Mouse (Mus musculus) kidney, postnatal 25 days (tissue): Measurements from ENCODE around the gene Pola1.
A peak's percentile ranks its signal among the peaks of the same experiment; 100 is the strongest.
"Not testable (repeated sequence)": the region's sequence is repeated elsewhere in the genome, so short reads cannot be mapped to it uniquely, and the experiment has no call there.

Source experiments
- DNase-seq, 2 experiments: peaks; one replicate each; pipeline ENCODE4 v3.0.0; 2021; ENCODE audit warnings: mixed read lengths in 2 of 2

Gene Pola1

GRCm38 (mm10) chrX:93428956-93429737, 202.8 kb downstream of the Pola1 start:
- no peak for DNase-seq

DNA sequence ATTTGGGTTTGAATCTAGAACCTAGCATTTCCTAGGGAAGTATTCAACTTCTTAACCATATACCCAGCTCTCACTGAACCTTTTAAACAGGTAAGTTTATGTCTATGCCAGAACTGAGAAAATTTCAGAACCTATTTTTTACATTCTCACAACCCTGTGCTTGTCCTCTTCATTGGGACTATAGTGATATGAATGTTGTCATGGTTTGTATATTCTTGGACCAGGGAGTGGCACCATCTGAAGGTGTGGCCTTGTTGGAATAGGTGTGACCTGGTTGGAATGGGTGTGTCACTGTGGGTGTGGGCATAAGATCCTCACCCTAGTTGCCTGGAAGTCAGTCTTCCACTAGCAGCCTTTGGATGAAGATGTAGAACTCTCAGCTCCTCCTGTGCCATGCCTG, 231.1 kb downstream of the Pola1 start:
- not testable (repeated sequence) for DNase-seq

DNA sequence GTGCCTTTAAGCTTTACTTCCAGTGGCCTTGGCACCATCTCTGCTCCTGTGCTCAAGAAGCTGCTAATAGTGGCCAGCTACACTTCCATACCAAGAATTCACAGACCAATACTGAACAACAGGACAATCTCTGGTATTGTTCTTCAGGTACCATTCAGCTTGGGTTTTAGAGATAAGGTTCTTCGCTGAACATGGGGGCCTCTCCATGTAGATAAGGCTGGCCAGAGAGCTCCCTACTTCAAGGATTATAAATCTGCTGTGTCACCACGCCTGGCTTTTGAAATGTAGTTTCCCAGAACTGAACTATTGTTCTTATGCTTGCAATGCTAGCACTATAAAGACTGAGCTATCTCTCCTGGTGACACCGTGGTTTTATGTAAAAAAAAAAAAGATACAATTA, 234.9 kb downstream of the Pola1 start:
- DNase-seq: no peak

DNA sequence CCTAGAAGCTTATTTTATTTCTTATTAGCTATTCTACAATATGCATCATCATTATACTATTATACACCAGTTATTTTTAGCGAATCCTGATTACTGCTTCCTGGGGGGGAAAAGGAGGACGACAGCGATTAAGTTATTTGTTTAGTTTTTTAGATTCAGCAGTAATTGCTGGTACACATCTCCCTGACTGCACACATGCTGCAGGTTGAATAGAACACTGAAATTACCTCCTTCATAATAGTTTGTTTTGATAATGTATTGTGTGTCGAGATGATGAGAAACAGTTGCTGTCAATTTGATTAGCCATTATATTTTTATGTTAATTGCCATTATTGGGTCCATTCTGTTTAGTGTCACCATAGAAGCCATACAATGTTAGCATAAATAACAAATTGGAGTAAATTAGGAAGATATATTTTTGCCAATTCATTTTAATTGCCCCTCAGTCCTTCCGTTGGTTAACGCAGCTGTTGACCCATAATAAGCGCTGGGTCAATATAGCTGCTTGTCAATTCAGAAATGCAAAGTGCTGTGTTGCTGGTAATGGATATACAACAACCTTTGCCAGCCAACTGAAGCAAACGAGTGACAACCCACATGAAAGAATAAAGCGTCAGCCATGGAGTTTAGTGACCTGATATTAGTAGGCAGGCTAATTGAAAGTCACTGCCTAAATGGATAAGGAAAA, 254.5 kb downstream of the Pola1 start:
- DNase-seq: no peak

GRCm38 (mm10) chrX:93373503-93373902, 258.5 kb downstream of the Pola1 start:
- DNase-seq: no peak

- no peak for DNase-seq
Measured at GRCm38 (mm10) chrX:93369708-93370107, 262.2 kb downstream of the Pola1 start.

DNA sequence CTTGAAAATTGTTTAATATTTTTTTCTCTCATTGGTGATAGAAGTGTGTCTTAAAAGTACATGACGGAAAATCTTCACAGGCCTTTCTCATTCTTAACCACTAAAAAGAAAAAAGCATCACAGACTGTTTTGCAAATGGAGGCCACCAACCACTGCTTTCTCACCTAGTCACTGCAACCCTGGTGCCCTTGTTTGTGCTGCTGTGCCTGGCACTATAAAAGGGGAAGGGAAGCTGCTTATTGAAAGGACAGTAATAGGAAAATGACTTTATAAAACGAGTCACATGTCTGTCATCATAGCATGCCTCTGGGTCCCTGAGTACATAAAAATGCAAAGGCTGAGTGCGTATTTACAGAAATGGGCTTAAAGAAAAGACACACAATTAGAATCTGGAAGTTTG, 263.7 kb downstream of the Pola1 start:
- no peak for DNase-seq

DNA sequence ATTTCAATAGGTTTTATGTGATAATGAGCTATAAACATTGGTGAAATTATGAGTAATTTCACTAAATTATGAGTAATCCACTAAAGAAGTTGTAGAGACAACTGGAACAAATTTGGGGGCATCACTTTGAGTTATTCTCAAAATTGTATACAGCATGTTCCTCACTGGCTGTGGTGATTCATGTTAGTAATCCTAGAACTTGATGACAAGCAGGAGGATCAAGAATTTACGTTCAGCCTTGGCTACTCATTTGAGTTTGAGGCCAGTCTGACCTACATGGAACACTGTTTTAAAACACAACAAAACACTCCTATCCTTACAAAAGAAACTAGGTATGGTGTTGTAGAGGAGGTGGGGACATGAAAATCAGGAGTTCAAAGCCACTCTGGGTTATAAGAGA, 310.6 kb downstream of the Pola1 start:
- no peak for DNase-seq

DNA sequence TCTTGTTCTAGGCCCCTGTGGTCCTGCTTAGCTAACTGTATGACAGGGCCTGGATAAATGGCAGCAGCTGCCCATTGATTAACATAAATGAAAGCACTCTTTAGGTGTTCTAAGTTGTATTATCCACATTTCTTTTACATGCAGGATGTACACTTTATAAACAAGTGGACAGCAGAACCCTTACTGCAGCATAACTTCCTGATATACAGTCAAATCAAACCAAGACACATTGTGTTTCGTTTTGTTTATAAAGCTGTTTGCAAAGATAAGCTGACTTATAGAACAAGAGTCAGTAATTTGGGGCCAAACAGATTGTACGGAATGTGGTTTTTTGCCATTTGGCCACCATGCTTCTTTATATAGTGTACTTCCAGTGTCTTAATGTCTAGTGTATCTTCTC, 312.0 kb downstream of the Pola1 start:
- DNase-seq: no peak

DNA sequence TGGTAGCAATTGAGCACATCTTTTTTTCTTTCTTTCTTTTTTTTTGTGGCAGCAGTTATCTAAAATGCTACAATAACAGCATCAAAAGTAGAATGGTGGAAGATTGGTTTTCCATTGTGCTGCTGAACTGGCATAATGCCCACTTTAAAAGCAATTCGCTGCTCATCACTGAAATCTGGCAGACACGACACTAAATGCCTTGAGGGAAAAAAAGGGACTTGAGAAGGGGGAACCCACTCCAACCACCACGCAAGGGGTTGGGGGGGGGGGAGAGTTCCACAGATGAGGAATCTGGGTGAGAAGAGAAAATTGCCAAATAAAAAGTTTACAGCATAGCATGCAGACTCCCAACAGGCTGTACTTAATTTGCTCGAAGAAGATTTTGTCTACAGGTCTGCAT, 314.4 kb downstream of the Pola1 start:
- no peak for DNase-seq

DNA sequence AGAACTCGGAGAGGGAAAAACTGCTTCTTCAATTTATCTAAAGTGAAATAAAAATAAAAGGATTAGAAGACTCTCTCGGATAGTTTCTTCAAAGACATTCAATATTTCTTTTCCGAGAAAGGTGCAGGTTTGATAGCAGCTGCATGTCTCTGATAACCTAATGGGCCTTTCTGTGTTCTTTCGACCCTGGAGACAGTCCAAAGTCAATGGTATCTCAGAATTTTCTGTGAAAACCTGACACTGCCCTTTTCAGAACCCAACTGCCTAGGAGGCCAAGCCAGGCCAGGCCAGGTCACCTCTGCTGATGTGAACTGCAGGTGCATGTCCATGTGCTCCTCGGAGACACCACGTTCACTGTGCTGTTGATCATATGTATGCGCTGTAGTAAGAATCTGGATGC, 326.2 kb downstream of the Pola1 start:
- DNase-seq: no peak

DNA sequence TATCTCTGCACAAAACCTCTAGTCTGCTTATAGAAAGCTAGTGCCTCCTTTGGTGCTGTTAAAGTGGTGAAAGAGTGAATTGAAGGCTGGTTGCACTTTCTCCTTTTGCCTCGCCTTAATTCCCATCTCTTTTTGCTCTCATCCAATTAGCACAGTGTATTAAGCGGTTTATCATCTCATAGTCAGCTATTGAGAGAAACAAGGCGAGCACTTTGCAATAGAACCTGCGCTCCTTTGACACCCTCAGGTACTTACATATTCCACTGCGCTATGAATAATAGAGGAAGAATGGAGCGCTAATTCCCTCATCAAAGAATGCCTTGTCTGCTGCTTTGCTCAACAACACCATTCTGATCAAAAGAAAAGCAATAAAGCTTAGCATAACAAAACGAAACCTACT, 330.2 kb downstream of the Pola1 start:
- no peak for DNase-seq

- no peak for DNase-seq
Measured at GRCm38 (mm10) chrX:93300183-93300815, 331.7 kb downstream of the Pola1 start.

DNA sequence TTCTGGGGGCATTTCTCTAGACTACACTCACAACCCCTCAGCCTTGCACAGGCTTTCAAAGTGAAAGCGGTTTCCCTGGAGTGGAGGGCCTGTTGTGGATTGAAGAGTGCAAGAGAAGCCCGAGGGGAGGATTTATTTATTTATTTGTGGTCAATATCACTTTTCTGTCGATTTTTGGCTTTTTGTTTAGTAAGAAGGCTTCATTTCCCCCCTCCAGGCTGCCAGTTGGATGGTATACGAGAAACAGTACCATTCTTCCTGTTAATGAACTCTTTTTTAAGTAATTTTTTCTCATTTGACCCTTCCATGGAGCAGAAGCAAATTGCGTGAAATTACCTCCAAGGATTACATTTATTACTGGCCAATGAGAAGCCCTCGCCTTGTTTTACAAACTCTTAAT, 332.2 kb downstream of the Pola1 start:
- no peak for DNase-seq

DNA sequence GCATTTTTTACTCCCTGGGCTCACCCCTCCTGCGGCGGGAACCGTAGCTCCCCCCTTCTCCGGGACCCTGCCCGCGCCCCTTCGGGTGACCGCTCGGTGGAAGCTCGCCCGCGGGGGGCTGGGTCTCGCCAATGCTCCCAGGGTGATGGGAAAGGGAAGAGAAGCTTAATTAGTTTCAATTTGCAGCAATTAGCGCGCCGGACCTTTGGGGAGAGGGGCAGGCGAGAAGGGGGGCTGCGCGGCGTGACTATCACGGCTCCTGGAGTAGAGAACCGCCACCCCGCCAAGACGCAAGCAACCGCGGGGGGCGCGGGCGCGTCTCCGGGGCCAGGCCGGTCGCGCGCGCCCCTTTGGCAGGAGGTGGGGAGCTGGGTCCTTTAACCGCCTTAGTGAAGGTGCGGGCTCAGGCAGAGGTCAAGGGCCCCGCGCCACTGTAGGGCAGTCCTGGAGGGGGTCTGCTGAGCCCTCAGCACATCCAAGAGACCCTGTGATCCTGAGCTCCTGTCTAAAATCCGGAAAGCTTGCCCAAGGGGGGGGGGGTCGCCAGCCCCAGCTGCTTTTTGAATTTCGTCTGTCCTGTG, 332.8 kb downstream of the Pola1 start:
- DNase-seq: no peak

- peak in 1 of 2 experiments; percentile 53 for DNase-seq
Measured at GRCm38 (mm10) chrX:93297001-93297441, 334.9 kb downstream of the Pola1 start.

DNA sequence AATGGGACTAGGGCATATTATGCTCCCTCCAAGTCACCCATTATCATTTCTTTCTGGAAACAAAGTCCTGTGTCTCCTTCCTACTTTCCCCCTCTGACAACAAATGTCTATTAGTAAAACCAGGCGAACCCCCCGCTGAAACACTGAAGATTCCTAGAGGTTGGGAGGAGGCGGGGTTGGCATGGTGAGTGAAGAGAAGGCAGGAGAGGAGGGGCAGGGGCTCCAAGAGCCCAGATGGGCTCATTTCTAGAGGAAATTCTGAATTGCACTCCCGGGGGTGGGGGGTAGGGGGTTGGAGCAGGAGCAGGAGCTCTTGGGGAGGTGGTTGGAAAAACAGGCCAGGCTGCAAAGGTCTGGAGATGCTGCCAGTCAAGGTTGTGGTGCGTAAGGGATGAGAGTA, 336.1 kb downstream of the Pola1 start:
- no peak for DNase-seq

GRCm38 (mm10) chrX:93294736-93295490, 337.0 kb downstream of the Pola1 start:
- DNase-seq: no peak

- no peak for DNase-seq
Measured at GRCm38 (mm10) chrX:93292031-93292430, 339.9 kb downstream of the Pola1 start.

DNA sequence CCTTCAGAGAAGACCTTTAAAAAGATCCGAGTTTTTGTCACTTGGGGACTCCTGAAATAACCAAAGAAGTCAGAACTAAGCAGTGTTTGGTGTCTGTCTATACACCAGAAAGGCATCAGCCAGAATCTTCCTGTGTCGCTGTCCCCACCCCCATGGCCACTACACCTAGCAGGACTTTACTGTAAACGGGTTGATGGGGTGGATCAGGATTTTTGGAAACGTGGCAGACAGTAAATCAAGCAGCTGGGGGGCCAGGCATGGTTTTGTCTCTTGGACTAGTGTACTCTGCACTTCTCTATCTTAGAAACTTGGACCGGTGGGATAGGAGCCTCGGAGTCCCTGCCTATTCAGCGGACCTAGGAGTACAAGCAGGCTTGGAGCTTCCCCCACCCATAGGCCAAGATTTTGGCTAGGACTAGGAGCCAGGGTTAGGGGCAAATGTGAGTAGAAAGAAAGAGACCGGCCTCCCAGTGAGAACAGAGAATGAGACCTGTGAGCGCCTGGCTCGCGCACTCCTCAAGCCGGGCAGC, 342.0 kb downstream of the Pola1 start:
- DNase-seq: no peak

- DNase-seq: no peak
Measured at GRCm38 (mm10) chrX:93289076-93289475, 342.9 kb downstream of the Pola1 start.

- no peak for DNase-seq
Measured at GRCm38 (mm10) chrX:93288339-93288738, 343.6 kb downstream of the Pola1 start.
